8 mouse cellular contexts compared by ENCODE assay signal in the genomic region with DNA sequence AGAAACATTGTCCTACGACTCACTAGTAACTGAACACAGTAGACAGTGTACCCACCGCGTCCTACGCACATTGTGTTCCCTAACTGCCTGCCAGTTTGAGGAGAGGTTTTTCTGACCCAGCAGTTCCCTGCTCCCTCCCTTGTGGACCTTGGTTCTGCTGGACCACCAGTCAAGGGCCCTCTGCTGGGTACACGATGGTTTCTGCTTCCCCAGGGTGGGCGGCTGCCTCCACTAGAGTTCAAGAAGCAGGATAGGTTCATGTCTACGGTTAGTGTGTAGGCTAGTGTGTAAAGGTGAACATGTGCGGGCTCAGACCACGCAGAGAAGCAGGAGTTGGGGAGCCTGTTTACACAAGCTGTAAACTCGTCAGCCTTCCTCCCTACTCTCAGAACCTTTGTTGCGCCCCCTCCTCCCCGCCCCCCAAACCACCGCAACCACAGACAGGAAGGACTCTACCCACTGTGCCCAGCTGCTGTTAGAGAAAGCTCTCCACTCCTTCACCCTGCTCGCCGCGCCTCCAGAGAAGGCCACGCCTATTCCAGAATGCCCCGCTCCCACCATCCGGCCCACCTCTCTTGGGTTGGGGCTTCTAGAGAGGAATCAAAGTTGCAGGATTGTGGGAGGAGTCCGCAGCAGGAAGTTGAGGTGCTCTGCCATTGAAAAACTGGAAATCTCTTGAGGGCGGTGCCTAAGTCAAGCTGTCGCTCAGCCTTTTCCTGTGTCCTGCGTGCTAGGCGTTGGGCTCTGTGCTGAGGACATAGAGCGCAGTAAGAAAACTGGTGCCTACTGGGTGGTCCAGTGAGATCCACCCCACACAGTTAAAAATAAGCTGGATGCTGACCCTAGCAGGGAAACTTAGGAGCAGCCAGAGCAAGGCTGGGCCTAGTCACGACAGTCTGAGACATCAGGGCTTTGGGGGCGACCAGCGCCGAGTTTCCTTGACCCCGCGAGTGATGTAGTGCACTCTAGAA. TPM values are rescaled to one million over a fixed set of nuclear protein-coding genes. Genes with fewer than 3 reads are reported as not detected.
DNase-seq lines count a peak whose midpoint lies in the region; ATAC-seq lines count a peak whose summit lies in the region.

A gene (minus strand): TSS at position 906 of the 971 bp plus-strand sequence.

- H3K4me2 ChIP-seq in heart, embryonic 13.5 days: peak within 1 kb of the TSS; percentile 88
- peak within 1 kb of the TSS; percentile 73 for H3K4me2 ChIP-seq in liver, embryonic 12.5 days
- peak within 1 kb of the TSS; percentile 88 for H3K4me2 ChIP-seq in stomach, embryonic 16.5 days (ENCODE audit: low read depth, low read length)

- H3K27ac ChIP-seq in brown adipose tissue, adult 24 weeks (replicated peaks; ENCODE audit: low read depth, low read length): peak within 1 kb of the TSS; percentile 88
- H3K27ac ChIP-seq in heart, embryonic 13.5 days (replicated peaks): peak within 1 kb of the TSS; percentile 93
- H3K27ac ChIP-seq in liver, embryonic 12.5 days: peak within 1 kb of the TSS; percentile 80
- peak within 1 kb of the TSS; percentile 98 for H3K27ac ChIP-seq in stomach, embryonic 16.5 days (ENCODE audit: low read length)

- peak; percentile 94 for DNase-seq in CD4-positive, CD25-positive, alpha-beta regulatory T cell, adult 2 months (ENCODE audit: low read depth, low spot score)
- DNase-seq in fat pad, adult 2 months (ENCODE audit: extremely low read depth, low read depth, low spot score): peak; percentile 80
- DNase-seq in kidney, postnatal 10 days: peak; percentile 92
- DNase-seq in natural killer cell, adult 2 months (ENCODE audit: low spot score in 2 of 2): peak; percentile 73 to 79

- H3K9me3 ChIP-seq in heart, embryonic 13.5 days: no peaks in the 10 kb centered on the region
- no peaks in the 10 kb centered on the region for H3K9me3 ChIP-seq in liver, embryonic 12.5 days (replicated peaks)
- H3K9me3 ChIP-seq in stomach, embryonic 16.5 days (replicated peaks; ENCODE audit: control insufficient read depth, low read length): no peaks in the 10 kb centered on the region

- no peaks in the 10 kb centered on the region for H3K36me3 ChIP-seq in heart, embryonic 13.5 days
- H3K36me3 ChIP-seq in liver, embryonic 12.5 days: no peaks in the 10 kb centered on the region
- H3K36me3 ChIP-seq in stomach, embryonic 16.5 days (ENCODE audit: control insufficient read depth, insufficient read depth, low read length): no peaks in the 10 kb centered on the region

- 5% methylated on average over 31 of the region's 31 CpGs for WGBS in heart, embryonic 13.5 days
- whole genome bisulfite sequencing in liver, embryonic 12.5 days (ENCODE audit: insufficient replicate concordance): 5% methylated on average over 30 of the region's 31 CpGs
- WGBS in stomach, embryonic 16.5 days: 3% methylated on average over 31 of the region's 31 CpGs

- 0 out of 2 replicates have a peak, but pooled peaks cover 3% of the 10 kb centered on the region for H3K4me1 ChIP-seq in brown adipose tissue, adult 24 weeks (ENCODE audit: control insufficient read depth, insufficient read depth, insufficient read length, low read length)
- H3K4me1 ChIP-seq in heart, embryonic 13.5 days: peaks cover 13% of the 10 kb centered on the region
- peaks cover 28% of the 10 kb centered on the region for H3K4me1 ChIP-seq in liver, embryonic 12.5 days
- H3K4me1 ChIP-seq in stomach, embryonic 16.5 days (ENCODE audit: control insufficient read depth, insufficient read depth, low read length): peaks cover 8% of the 10 kb centered on the region; the same call in 1 of the 2 replicates

- peak; percentile 86 for ATAC-seq in heart, embryonic 13.5 days (ENCODE audit: extremely low read depth, insufficient number of reproducible peaks, low FRiP score, low TSS enrichment)
- peak; percentile 90 for ATAC-seq in liver, embryonic 12.5 days
- ATAC-seq in stomach, embryonic 16.5 days (ENCODE audit: insufficient read depth, low FRiP score): peak; percentile 97

- peak within 1 kb of the TSS; percentile 67 for H3K4me3 ChIP-seq in brown adipose tissue, adult 24 weeks (ENCODE audit: insufficient read depth, low read depth, low read length)
- H3K4me3 ChIP-seq in heart, embryonic 13.5 days: peak within 1 kb of the TSS; percentile 54
- peak within 1 kb of the TSS; percentile 60 for H3K4me3 ChIP-seq in liver, embryonic 12.5 days
- peak within 1 kb of the TSS; percentile 55 for H3K4me3 ChIP-seq in stomach, embryonic 16.5 days (replicated peaks; ENCODE audit: low read length)

- peak within 1 kb of the TSS; percentile 86 for H3K9ac ChIP-seq in heart, embryonic 13.5 days
- peak within 1 kb of the TSS; percentile 68 for H3K9ac ChIP-seq in liver, embryonic 12.5 days
- peak within 1 kb of the TSS; percentile 90 for H3K9ac ChIP-seq in stomach, embryonic 16.5 days (ENCODE audit: low read length)

- no peaks in the 10 kb centered on the region for H3K27me3 ChIP-seq in heart, embryonic 13.5 days (replicated peaks)
- H3K27me3 ChIP-seq in liver, embryonic 12.5 days (replicated peaks): no peaks in the 10 kb centered on the region
- H3K27me3 ChIP-seq in stomach, embryonic 16.5 days (ENCODE audit: control insufficient read depth, insufficient read depth, low read length): no peaks in the 10 kb centered on the region

RNA-seq across cellular contexts. Expression of the gene that starts here (rescaled TPM):
- polyA plus RNA-seq in brown adipose tissue, adult 24 weeks (2012; ENCODE audit: insufficient read depth, insufficient read length, missing spikeins): 1.8 and 3.7 TPM in 2 replicates
- polyA plus RNA-seq in heart, embryonic 13.5 days (2015; fragmentation: Nextera tagmentation; extraction: Ambion mirVana): 9.2 and 9.3 TPM in 2 replicates
- polyA plus RNA-seq in liver, embryonic 12.5 days (2016; fragmentation: Nextera tagmentation; extraction: Ambion mirVana): 2.8 and 2.9 TPM in 2 replicates
- polyA plus RNA-seq in stomach, embryonic 16.5 days (2015; fragmentation: Nextera tagmentation; extraction: Ambion mirVana): 11.5 and 11.8 TPM in 2 replicates

Comparison
In these comparisons a context has a peak if more than half of its experiments do, and no peak if none do; other contexts are left out.
1. Peak in every context shown above with its lines: DNase-seq, ATAC-seq, H3K4me3 ChIP-seq and H3K27ac ChIP-seq.